Mouse (Mus musculus): ENCODE results near the gene Snrnp25.

GRCm38 (mm10) chr11:32218501-32219050 is 13.4 kb downstream of the Snrnp25 start:
- TF ChIP-seq CTCF (IDR thresholded peaks at IDR 0.05; ENCODE audit: control insufficient read depth, insufficient read depth, low read length) (no peak), POLR2A (IDR thresholded peaks at IDR 0.05; ENCODE audit: borderline replicate concordance, control insufficient read depth, low read depth, low read length) (no peak)

Measured in bone marrow, adult 2 months (tissue).